Mouse (Mus musculus) embryonic stem cell, embryonic (primary cell): ENCODE data around the gene Mfsd7a.

Experiments
- CTCF ChIA-PET, 4 experiments: fragments of 300-600 bp in 2 of 4; fragments of 350-600 bp in 2 of 4; sonication (Branson Sonifier 250); formaldehyde crosslinking; loops; one replicate each; lab custom pipeline; 2022; ENCODE audit warnings: inconsistent platforms in 2 of 4; lab: Charles Lee
- POLR2A ChIA-PET, 4 experiments: fragments of 300-600 bp in 2 of 4; fragments of 350-600 bp in 2 of 4; sonication (Branson Sonifier 250); formaldehyde crosslinking; loops; one replicate each; lab custom pipeline; 2022; ENCODE audit warnings: antibody characterized with exemption in 4 of 4, inconsistent platforms in 1 of 4; lab: Charles Lee

Mfsd7a gene

DNA sequence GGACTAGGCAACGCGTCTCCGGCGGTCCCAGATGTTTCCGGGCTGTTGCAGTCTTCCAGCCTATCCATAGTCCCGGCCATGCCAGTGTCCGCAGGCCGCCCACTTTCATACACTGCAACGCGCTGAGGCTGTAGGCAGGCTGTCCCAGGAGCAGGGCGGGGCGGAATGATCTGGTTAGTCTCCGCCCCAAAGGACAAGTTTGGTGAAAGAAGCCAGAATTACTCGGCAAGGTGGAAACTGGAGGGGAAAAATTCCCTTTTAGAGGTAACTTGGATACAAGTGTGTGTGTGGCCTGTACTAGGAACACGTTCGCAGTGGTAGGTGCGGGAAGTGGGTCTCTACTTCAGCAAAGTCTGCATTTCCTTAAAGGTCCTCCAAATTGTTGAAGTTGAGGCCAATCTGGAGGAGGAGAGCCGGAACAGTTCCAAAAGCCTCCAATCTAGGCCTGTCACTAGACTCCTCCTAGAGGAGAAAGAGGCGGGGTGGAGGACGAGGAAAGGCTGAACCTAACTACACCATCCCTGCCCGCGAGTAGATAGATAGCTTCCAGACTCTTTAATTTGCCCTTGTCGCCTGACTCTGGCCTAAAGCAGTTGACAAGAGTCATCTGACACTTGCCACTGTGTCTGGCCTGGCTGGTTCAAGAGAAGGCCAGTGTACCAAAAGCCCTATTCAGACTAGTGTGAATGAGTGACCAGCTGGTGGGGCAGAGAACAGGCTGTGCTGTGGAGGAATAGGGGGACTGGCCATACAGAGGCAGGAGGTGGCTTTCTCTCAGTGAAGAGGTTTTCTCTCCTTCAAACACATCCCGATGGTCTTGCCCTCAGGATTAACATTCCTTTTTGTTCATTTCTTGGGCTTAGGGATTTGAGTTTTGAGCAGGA is at the start of gene Mfsd7a:
TSS of gene Mfsd7a (minus strand) at position 107 of the 884 bp plus-strand sequence.
- POLR2A ChIA-PET = interaction anchor here in 3 of 4 experiments (0.6 to 7.8 kb wide), 11 partner anchors 9 to 153 kb away, joined by 3 to 58 read pairs (median 10); partner anchors contain the start of genes Atp5k (in 3 of the 3), Pcgf3 (in 2 of the 3) and Pigg (in 1 of the 3)
- CTCF ChIA-PET = interaction anchor here in 3 of 4 experiments (0.5 to 1.2 kb wide), 5 partner anchors 15 to 473 kb away, joined by 3 to 5 read pairs (median 4); partner anchors contain the start of gene Atp5k (in 1 of the 3)

DNA sequence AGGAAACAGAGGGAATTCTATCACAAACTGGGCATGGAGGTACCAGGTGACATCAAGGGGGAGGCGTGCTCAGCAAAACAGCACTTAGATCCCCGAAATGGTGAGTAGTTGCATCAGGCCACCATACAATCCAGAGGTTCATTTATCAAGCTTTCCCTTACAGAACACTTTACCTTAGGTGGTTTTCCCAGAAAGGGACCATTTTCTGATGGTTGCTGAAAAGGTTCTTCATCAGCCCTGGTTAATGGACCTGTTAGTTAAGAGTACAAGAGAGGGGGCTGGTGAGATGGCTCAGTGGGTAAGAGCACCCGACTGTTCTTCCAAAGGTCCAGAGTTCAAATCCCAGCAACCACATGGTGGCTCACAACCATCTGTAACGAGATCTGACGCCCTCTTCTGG is 37.5 kb upstream of the Mfsd7a start:
- POLR2A ChIA-PET = interaction anchor here in 1 of 4 experiments (1.6 kb wide), 2 partner anchors 9 to 25 kb away, joined by 3 to 8 read pairs; partner anchors contain the start of gene Pcgf3
- CTCF ChIA-PET = interaction anchor here in 3 of 4 experiments (1.1 to 1.4 kb wide), 4 partner anchors 10 to 143 kb away, joined by 3 to 4 read pairs (median 4); partner anchors contain the start of genes Gak (in 1 of the 3) and Tmem175 (in 1 of the 3)

DNA sequence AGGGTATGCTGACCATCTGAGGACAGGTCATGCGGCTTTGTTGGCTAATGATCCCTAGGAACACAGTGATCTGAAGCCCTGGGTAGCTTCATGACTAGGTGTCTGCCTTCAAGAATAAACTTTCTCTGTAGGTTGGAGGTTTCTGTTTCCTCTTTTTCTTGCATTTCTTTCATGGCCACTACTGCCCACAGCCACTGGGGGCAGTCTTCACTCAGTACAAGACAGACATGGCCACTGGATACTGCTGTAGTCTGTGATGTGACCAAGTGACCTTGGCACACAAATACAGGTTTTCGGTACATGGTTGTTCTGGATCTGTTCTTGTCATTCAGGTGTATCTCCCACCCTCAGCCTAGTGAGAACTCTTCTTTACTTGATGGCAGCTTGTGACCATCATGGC is 36.5 kb upstream of the Mfsd7a start:
- CTCF ChIA-PET = interaction anchor here (0.6 to 1.4 kb wide), 6 partner anchors 9 to 428 kb away, joined by 3 to 4 read pairs (median 4); partner anchors contain the start of genes Gak (in 1 of the 4) and Tmem175 (in 1 of the 4)
- POLR2A ChIA-PET = interaction anchor here in 1 of 4 experiments (0.8 to 1.6 kb wide), 5 partner anchors 10 to 75 kb away, joined by 3 to 8 read pairs (median 3); partner anchors contain the start of genes Atp5k and Pcgf3

DNA sequence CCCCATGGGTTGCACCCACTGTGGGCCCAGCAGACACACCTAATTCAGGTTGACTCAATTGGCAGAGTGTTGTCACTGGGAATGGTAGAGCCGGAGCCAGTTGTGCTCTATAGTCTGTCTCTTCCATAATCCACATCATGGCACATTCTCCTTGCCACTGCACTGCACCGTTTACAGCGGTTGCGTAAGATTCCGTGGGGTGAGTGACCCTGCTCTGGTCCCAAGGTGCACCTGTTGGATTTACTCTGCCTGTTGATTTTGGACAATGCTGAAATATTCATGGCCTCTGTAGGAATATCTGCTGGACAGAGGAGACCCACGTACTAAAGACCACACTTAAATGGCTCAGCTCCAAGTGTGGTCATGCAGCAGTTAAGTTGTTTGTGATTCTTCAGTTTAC is 34.3 kb upstream of the Mfsd7a start:
- POLR2A ChIA-PET = no interaction called here
- CTCF ChIA-PET = no interaction called here

DNA sequence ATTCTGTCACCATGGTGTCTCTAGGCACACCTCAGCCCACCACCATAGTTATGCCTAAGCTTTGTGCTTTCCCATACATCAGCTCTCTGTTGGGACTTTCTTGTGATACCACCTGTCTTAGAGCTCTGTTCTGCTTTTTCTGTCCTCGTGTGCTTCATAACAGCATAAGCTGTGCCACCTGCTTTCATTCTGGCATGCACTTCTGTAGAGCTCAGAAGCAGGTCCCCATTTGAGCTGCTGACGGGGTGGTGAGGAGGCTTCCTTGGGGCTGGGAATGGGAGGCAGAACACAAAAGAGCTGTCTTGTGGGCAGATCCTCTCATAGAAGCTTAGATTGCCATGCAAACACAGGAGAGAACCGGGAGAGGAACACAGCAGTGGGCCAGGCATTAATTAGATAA is 27.3 kb upstream of the Mfsd7a start:
- POLR2A ChIA-PET = interaction anchor here in 2 of 4 experiments (0.6 to 2.6 kb wide), 7 partner anchors 13 to 175 kb away, joined by 3 to 8 read pairs (median 3); partner anchors contain the start of genes Gak (in 1 of the 2), Pcgf3 (in 1 of the 2), Pigg (in 1 of the 2) and Tmem175 (in 1 of the 2)

DNA sequence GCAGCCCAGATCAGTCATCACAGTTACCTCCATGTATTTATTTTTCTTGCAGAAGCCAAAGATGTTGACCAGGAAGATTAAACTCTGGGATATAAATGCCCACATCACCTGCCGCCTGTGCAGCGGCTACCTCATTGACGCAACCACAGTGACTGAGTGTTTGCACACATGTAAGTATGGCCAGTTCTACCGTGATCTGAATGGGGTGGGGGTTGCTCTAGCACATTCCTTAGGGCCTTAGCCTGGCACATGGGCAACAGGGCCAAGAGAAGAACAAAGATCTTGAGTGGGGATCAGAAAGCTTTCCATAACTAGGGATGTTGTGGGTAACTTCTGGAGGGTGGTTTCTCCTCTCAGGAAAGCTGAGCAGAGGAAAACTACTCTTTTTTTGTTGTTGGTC is 25.0 kb upstream of the Mfsd7a start:
- ChIA-PET POLR2A (interaction anchor here in 1 of 4 experiments (1.4 kb wide), 1 partner anchor 12 kb away, joined by 4 read pairs; the partner anchor contains the start of gene Pcgf3), CTCF (no interaction called here)

More for the DNA sequence above, 27.3 kb upstream of the Mfsd7a start:
- CTCF ChIA-PET = interaction anchor here in 3 of 4 experiments (0.6 to 1.6 kb wide), 5 partner anchors 9 to 115 kb away, joined by 3 to 4 read pairs (median 4); no protein-coding TSS in a partner anchor

DNA sequence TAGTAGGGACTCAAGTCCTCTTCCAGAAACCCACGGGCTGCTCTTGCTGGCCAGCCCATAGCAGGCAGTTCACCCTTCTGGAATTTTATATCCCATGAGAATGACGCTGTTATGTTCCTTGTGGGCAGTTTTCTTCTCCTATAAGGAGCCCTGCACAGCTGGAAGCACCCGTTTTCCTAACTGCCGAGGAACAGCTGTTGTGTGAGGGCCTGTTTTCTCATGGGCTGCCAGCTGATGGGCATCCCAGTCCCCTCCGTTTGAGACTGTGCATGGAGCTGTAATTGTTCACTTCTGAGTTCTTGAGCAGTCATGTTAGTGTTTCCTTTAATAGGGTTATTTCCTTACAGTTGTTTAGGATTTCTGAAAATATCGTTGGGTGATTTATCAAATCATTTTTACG is 20.9 kb upstream of the Mfsd7a start:
- ChIA-PET CTCF (no interaction called here), POLR2A (interaction anchor here in 3 of 4 experiments (0.7 to 1.9 kb wide), 5 partner anchors 8 to 39 kb away, joined by 3 to 9 read pairs (median 5); partner anchors contain the start of gene Pcgf3 (in 2 of the 3))

DNA sequence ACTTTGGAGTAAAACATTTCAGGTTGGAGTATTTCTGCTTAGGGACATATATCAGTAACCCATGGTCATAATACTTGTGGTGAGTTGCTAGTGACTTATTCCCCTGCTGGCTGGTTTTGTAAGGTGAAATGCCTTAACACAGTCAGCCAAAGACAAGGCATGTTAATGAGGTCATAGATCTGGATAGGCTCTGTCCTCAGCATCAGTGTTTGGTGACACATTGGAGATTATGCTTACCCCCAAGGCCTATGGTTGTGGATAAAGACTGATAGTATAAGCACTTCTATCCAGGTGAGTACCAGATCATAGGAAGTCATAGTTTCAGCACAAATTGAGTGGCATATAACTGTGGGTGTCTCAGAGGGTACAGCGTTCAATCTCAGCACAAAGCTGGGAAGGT is 18.0 kb upstream of the Mfsd7a start:
- POLR2A ChIA-PET = interaction anchor here in 1 of 4 experiments (1.1 kb wide), 1 partner anchor 24 kb away, joined by 5 read pairs; no protein-coding TSS in a partner anchor

DNA sequence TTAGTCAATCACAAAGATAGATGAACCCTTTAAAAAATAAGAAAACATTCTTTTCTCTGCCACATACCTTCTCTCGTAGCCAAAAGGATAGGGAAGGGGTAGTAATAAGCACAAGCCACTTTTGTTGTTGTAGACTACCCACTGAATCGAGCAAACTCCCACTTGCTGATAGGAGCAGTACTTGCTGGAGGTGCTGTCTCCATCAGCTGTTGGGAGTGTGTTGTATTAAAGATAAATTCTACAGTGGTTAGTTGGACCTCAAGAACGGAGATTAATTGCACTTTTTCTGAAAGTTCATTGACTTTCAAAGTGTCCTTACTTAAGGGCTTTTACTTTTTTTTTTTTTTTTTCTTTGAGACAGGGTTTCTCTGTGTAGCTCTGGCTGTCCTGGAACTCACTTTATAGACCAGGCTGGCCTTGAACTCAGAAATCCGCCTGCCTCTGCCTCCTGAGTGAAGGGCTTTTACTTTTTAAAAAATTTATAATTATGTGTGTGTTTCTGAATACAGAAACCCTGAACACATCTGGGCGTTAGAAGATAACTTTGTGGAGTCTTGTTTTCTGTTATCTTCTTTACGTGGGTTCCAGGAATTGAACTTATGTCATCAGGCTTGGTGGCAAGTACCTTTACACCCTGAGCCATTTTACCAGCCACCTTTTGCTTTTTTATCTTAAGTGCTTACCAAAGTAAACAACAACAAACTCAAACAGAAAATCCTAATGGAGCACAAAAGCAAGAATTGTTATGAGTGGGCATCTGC is 16.6 kb upstream of the Mfsd7a start:
- ChIA-PET POLR2A (interaction anchor here in 2 of 4 experiments (0.6 kb wide), 2 partner anchors 29 to 31 kb away, joined by 3 to 6 read pairs; no protein-coding TSS in a partner anchor), CTCF (interaction anchor here in 1 of 4 experiments (0.6 kb wide), 1 partner anchor 430 kb away, joined by 4 read pairs; no protein-coding TSS in a partner anchor)

More for the DNA sequence above, 18.0 kb upstream of the Mfsd7a start:
- CTCF ChIA-PET = no interaction called here

DNA sequence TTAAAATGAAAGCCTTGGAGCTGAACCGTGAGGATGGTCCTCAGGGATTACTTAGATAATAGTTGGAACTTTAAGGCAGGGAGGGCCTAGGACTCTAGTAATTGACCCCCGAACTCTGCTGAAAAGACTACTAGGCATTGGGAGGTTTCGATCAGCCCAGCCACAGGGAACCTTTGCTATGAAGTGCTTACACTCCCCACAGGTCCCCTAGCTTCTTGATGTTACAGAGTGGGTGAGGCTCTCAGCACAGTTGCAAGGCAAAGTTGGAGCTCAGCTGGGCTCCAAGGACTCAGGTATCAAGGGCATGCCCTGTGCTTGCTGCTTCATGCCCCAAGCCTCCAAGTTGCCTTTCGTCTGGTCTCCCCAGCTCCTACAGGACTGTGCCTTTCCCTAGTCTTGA is 13.8 kb upstream of the Mfsd7a start:
- CTCF ChIA-PET = interaction anchor here in 1 of 4 experiments (2.3 kb wide), 1 partner anchor 35 kb away, joined by 6 read pairs; no protein-coding TSS in a partner anchor
- POLR2A ChIA-PET = interaction anchor here in 3 of 4 experiments (0.8 to 3.2 kb wide), 16 partner anchors 9 to 198 kb away, joined by 3 to 34 read pairs (median 8); partner anchors contain the start of genes Atp5k (in 3 of the 3), Idua (in 2 of the 3), Mfsd7a (in 2 of the 3) and Gak (in 1 of the 3)

DNA sequence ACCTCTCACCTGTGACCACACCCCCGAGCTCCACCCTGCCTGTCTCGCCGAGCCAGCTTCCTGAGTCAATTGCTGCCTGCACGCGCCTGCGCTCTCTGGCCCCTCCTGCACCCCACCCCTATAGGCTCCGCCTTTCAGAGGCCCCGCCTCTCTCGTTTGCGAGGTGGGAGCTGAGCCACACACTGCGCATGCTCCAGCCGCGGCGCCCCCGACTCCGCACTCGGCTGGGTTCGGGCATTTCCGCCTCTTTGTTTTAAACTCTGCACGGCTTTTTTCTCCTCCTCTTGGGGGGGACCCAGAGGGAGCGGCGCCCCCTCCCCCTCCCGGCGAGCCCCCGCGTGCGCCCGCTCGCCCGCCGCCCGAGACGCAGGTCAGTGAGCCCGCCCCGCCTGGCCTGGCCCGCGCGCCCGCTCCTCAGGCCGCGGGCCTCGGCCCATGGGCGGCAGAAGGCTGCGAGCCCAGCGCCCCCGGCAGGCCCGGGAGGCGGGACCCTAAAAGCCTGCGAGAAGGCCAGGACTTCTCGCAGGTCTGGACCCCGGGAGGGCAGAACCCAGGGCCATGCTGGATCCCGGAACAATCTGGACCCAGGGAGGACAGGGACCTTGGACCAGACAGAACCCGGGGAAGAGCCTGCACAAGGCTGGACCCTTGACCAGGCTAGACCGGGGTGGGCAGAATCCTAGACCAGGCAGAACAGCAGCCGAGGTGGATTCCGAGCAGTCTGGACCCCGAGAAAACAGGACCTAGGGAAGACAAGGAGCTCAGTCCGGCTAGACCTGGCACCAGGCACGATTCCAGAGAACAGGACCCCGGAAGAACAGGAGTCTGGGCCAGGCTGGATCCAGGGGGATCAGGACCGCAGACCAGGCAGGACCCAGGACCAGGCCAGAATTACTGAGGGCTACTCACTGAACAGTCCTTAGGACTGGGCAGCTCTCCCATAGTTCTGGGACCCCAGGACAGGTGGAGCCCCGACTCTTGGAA is 12.7 kb upstream of the Mfsd7a start, which contains the start of gene Pcgf3:
TSS of gene Pcgf3 (plus strand) at position 151 of the 984 bp plus-strand sequence.
- ChIA-PET POLR2A (interaction anchor here in 3 of 4 experiments (0.6 to 3.2 kb wide), 56 partner anchors 8 to 411 kb away, joined by 3 to 34 read pairs (median 4); partner anchors contain the start of genes Atp5k (in 3 of the 3), Gak (in 3 of the 3), Tmem175 (in 3 of the 3) and Idua (in 2 of the 3)), CTCF (interaction anchor here in 1 of 4 experiments (0.6 to 2.3 kb wide), 5 partner anchors 27 to 486 kb away, joined by 3 to 7 read pairs (median 4); partner anchors contain the start of genes Atp5k, Dgkq and Idua)

DNA sequence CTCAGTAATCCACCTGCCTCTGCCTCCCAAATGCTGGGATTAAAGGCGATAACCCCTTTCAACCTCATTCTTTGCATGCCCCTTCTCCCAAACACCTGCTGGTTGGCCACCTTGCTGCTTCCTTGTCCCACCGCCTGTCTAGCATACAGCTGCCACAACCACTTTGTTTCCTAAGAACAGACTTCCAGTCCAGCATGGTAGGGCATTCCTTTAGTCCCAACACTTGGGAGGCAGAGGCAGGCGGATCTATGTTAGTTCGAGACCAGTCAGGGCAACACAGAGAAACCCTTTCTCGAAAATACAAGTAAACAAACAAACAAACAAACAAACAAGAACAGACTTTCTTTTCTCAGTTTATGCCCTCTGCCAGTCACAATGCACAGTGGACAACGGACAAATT is 11.8 kb upstream of the Mfsd7a start:
- CTCF ChIA-PET = interaction anchor here in 1 of 4 experiments (0.6 to 2.3 kb wide), 5 partner anchors 27 to 485 kb away, joined by 3 to 7 read pairs (median 4); partner anchors contain the start of genes Atp5k, Dgkq and Idua
- POLR2A ChIA-PET = interaction anchor here in 3 of 4 experiments (0.6 to 3.2 kb wide), 45 partner anchors 8 to 1093 kb away, joined by 3 to 34 read pairs (median 4); partner anchors contain the start of genes Atp5k (in 3 of the 3), Gak (in 3 of the 3), Tmem175 (in 3 of the 3) and Idua (in 2 of the 3)

DNA sequence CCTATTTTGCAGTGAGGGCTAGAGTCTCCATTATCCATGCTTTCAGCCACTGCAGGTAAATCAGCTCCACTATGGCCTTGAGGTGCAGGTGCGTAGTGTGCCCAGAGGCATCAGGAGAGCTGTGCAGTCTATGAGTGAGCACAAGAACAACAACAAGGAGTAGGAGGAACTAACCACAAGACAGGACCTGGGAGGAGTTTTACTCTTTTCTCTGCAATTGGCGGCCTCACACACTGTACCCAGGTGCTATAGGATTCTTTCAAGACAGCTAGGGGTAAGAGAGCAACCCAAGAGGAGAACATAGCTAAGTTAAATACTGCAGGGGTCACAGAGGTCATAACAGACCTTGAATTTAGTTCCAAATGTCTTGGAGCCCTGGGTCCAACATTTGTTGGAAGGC is 10.0 kb upstream of the Mfsd7a start:
- CTCF ChIA-PET = interaction anchor here in 1 of 4 experiments (0.5 kb wide), 1 partner anchor 25 kb away, joined by 3 read pairs; the partner anchor contains the start of gene Atp5k

DNA sequence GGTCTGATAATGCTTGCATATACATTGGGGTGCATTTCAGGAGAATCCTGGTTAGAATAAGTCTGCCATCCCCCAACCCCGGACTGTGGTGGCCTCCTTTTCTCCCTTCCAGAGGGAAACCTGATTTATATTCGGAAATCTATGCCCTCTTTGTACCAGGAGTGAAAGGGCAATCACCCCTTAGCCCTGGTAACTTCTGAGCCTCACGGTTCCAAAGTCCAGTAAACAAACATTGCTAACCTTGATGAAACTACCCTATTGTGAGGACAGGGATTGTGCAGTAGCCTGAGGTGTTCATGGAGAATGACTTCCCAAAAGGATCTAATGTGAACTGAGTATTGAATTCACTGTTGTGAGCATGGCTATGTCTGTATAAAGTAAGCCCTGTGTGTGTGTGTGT is 5.4 kb upstream of the Mfsd7a start:
- ChIA-PET POLR2A (interaction anchor here in 1 of 4 experiments (0.6 kb wide), 1 partner anchor 1780 kb away, joined by 3 read pairs; no protein-coding TSS in a partner anchor), CTCF (interaction anchor here in 1 of 4 experiments (0.6 kb wide), 1 partner anchor 239 kb away, joined by 3 read pairs; no protein-coding TSS in a partner anchor)

More for the DNA sequence above, 10.0 kb upstream of the Mfsd7a start:
- POLR2A ChIA-PET = interaction anchor here in 1 of 4 experiments (1.6 to 1.7 kb wide), 2 partner anchors 9 to 24 kb away, joined by 3 to 6 read pairs; partner anchors contain the start of gene Atp5k

DNA sequence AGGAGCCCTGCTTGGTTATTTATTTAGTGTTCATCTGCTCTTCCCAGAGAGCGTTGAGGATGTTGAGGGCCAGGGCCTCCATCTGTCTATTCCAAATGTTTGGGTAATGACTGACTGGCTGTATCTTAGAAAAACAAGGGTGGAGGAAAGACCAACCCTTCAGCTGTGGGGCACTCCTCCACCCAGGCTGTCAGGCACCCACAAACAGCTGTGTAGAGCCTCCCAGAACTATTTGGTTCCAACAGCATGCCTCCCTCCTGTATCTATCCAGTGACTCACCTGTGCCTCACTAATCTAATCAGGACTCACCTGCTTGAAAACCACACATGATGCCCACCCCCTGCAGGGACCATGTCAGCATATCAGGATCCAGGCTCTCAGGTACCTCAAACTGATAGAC is 3.7 kb upstream of the Mfsd7a start:
- CTCF ChIA-PET = interaction anchor here in 2 of 4 experiments (0.6 kb wide), 2 partner anchors 225 to 418 kb away, joined by 3 to 8 read pairs; no protein-coding TSS in a partner anchor
- POLR2A ChIA-PET = interaction anchor here in 1 of 4 experiments (1.0 kb wide), 1 partner anchor 9 kb away, joined by 3 read pairs; the partner anchor contains the start of gene Pcgf3
